Mouse (Mus musculus): ENCODE measurements around the gene Fgd4. TPM values are rescaled to one million over a fixed set of nuclear protein-coding genes. Genes with fewer than 3 reads are reported as not detected.
"Not testable (repeated sequence)": the region's sequence is repeated elsewhere in the genome, so short reads cannot be mapped to it uniquely, and the experiment has no call there.

The Fgd4 gene
- polyA plus RNA-seq, 1 experiment from 2014 or later = 27.6 TPM

GRCm38 (mm10) chr16:16535232-16535631 lies 65.1 kb downstream of the Fgd4 start:
- H3K27ac ChIP-seq (replicated peaks) = no peak overlapping the region
- no peaks in the 10 kb centered on the region for H3K27me3 ChIP-seq
- 71% methylated on average over 2 of the region's 2 CpGs for WGBS
- ATAC-seq (ENCODE audit: low FRiP score, low read depth) = no peak
- no peak overlapping the region for H3K9ac ChIP-seq (replicated peaks)
- H3K4me3 ChIP-seq = no peak overlapping the region
- H3K9me3 ChIP-seq = no peaks in the 10 kb centered on the region
- 0 out of 2 replicates have a peak, but pooled peaks cover 2% of the 10 kb centered on the region for H3K4me1 ChIP-seq
- no peak overlapping the region for H3K4me2 ChIP-seq (replicated peaks)
- H3K36me3 ChIP-seq = no peaks in the 10 kb centered on the region

- Histone ChIP-seq H3K36me3 (no peaks in the 10 kb centered on the region), H3K9me3 (no peaks in the 10 kb centered on the region), H3K4me3 (no peak overlapping the region), H3K4me2 (replicated peaks) (no peak overlapping the region), H3K9ac (replicated peaks) (no peak overlapping the region), H3K4me1 (peaks cover 33% of the 10 kb centered on the region), H3K27ac (replicated peaks) (no peak overlapping the region), H3K27me3 (no peaks in the 10 kb centered on the region)
- ATAC-seq (ENCODE audit: low FRiP score, low read depth) = peak; percentile 53
- WGBS = 61% methylated on average over 3 of the region's 3 CpGs
These were observed 72.3 kb downstream of the Fgd4 start for GRCm38 (mm10) chr16:16528014-16528413.

GRCm38 (mm10) chr16:16527267-16527666 lies 73.1 kb downstream of the Fgd4 start:
- no peak overlapping the region for H3K4me2 ChIP-seq (replicated peaks)
- H3K27me3 ChIP-seq = no peaks in the 10 kb centered on the region
- WGBS = 41% methylated on average over 8 of the region's 8 CpGs
- 0 out of 2 replicates have a peak, but pooled peaks have one; percentile 44 for ATAC-seq (ENCODE audit: low FRiP score, low read depth)
- peak overlapping the region; percentile 56 for H3K27ac ChIP-seq (replicated peaks)
- no peak overlapping the region for H3K9ac ChIP-seq (replicated peaks)
- H3K4me3 ChIP-seq = no peak overlapping the region
- H3K36me3 ChIP-seq = no peaks in the 10 kb centered on the region
- no peaks in the 10 kb centered on the region for H3K9me3 ChIP-seq
- peaks cover 33% of the 10 kb centered on the region for H3K4me1 ChIP-seq

GRCm38 (mm10) chr16:16526741-16527105 lies 73.6 kb downstream of the Fgd4 start:
- H3K9ac ChIP-seq (replicated peaks) = no peak overlapping the region
- WGBS = 61% methylated on average over 6 of the region's 6 CpGs
- H3K9me3 ChIP-seq = no peaks in the 10 kb centered on the region
- no peak overlapping the region for H3K4me3 ChIP-seq
- no peak overlapping the region for H3K4me2 ChIP-seq (replicated peaks)
- peaks cover 33% of the 10 kb centered on the region for H3K4me1 ChIP-seq
- H3K36me3 ChIP-seq = no peaks in the 10 kb centered on the region
- H3K27ac ChIP-seq (replicated peaks) = no peak overlapping the region
- no peaks in the 10 kb centered on the region for H3K27me3 ChIP-seq
- no peak for ATAC-seq (ENCODE audit: low FRiP score, low read depth)

GRCm38 (mm10) chr16:16526097-16526740 lies 74.1 kb downstream of the Fgd4 start:
- Histone ChIP-seq H3K27me3 (no peaks in the 10 kb centered on the region), H3K9me3 (no peaks in the 10 kb centered on the region), H3K4me1 (peaks cover 30% of the 10 kb centered on the region), H3K4me3 (no peak overlapping the region), H3K4me2 (replicated peaks) (no peak overlapping the region), H3K9ac (replicated peaks) (no peak overlapping the region), H3K36me3 (no peaks in the 10 kb centered on the region), H3K27ac (replicated peaks) (no peak overlapping the region)
- 47% methylated on average over 6 of the region's 6 CpGs for WGBS
- peak; percentile 35; the same call in 1 of the 2 replicates for ATAC-seq (ENCODE audit: low FRiP score, low read depth)

GRCm38 (mm10) chr16:16525266-16525904 lies 75.0 kb downstream of the Fgd4 start:
- Histone ChIP-seq H3K4me1 (peaks cover 30% of the 10 kb centered on the region), H3K27ac (replicated peaks) (no peak overlapping the region), H3K4me3 (no peak overlapping the region), H3K4me2 (replicated peaks) (no peak overlapping the region), H3K27me3 (no peaks in the 10 kb centered on the region), H3K9ac (replicated peaks) (no peak overlapping the region), H3K9me3 (no peaks in the 10 kb centered on the region), H3K36me3 (no peaks in the 10 kb centered on the region)
- ATAC-seq (ENCODE audit: low FRiP score, low read depth) = no peak
- WGBS = 57% methylated on average over 3 of the region's 3 CpGs

GRCm38 (mm10) chr16:16523632-16524031 lies 76.7 kb downstream of the Fgd4 start:
- H3K4me1 ChIP-seq = peaks cover 30% of the 10 kb centered on the region
- ATAC-seq (ENCODE audit: low FRiP score, low read depth) = no peak
- no peaks in the 10 kb centered on the region for H3K9me3 ChIP-seq
- no peaks in the 10 kb centered on the region for H3K36me3 ChIP-seq
- H3K4me2 ChIP-seq (replicated peaks) = no peak overlapping the region
- H3K27me3 ChIP-seq = no peaks in the 10 kb centered on the region
- H3K9ac ChIP-seq (replicated peaks) = no peak overlapping the region
- 83% methylated on average over 2 of the region's 2 CpGs for WGBS
- no peak overlapping the region for H3K27ac ChIP-seq (replicated peaks)
- H3K4me3 ChIP-seq = no peak overlapping the region

GRCm38 (mm10) chr16:16522869-16523268 lies 77.5 kb downstream of the Fgd4 start:
- H3K36me3 ChIP-seq; H3K4me3 ChIP-seq; H3K27ac ChIP-seq (replicated peaks); H3K4me2 ChIP-seq (replicated peaks); H3K27me3 ChIP-seq; H3K9ac ChIP-seq (replicated peaks); ATAC-seq (ENCODE audit: low FRiP score, low read depth); H3K9me3 ChIP-seq: not testable (repeated sequence)
- H3K4me1 ChIP-seq = peaks cover 27% of the 10 kb centered on the region
- 70% methylated on average over 2 of the region's 2 CpGs for WGBS

GRCm38 (mm10) chr16:16501491-16501890 lies 98.9 kb downstream of the Fgd4 start:
- Histone ChIP-seq H3K36me3 (peaks cover 23% of the 10 kb centered on the region), H3K4me1 (no peaks in the 10 kb centered on the region; the same call in 1 of the 2 replicates), H3K4me3 (no peak overlapping the region), H3K27me3 (no peaks in the 10 kb centered on the region), H3K4me2 (replicated peaks) (no peak overlapping the region), H3K9ac (replicated peaks) (no peak overlapping the region), H3K9me3 (no peaks in the 10 kb centered on the region), H3K27ac (replicated peaks) (no peak overlapping the region)
- ATAC-seq (ENCODE audit: low FRiP score, low read depth) = no peak
- WGBS = 88% methylated on average over 3 of the region's 3 CpGs

GRCm38 (mm10) chr16:16500926-16501325 lies 99.4 kb downstream of the Fgd4 start:
- Histone ChIP-seq H3K9ac (replicated peaks) (no peak overlapping the region), H3K4me1 (no peaks in the 10 kb centered on the region; the same call in 1 of the 2 replicates), H3K36me3 (peaks cover 23% of the 10 kb centered on the region), H3K27me3 (no peaks in the 10 kb centered on the region), H3K4me3 (no peak overlapping the region), H3K4me2 (replicated peaks) (no peak overlapping the region), H3K9me3 (no peaks in the 10 kb centered on the region), H3K27ac (replicated peaks) (no peak overlapping the region)
- ATAC-seq (ENCODE audit: low FRiP score, low read depth) = no peak
- WGBS = 92% methylated on average over 2 of the region's 2 CpGs

GRCm38 (mm10) chr16:16498798-16499197 lies 101.6 kb downstream of the Fgd4 start:
- H3K36me3 ChIP-seq = peaks cover 21% of the 10 kb centered on the region
- no peak overlapping the region for H3K4me3 ChIP-seq
- no peak for ATAC-seq (ENCODE audit: low FRiP score, low read depth)
- H3K27me3 ChIP-seq = no peaks in the 10 kb centered on the region
- H3K9me3 ChIP-seq = no peaks in the 10 kb centered on the region
- no peaks in the 10 kb centered on the region; the same call in 1 of the 2 replicates for H3K4me1 ChIP-seq
- H3K27ac ChIP-seq (replicated peaks) = no peak overlapping the region
- H3K9ac ChIP-seq (replicated peaks) = no peak overlapping the region
- H3K4me2 ChIP-seq (replicated peaks) = no peak overlapping the region

- Histone ChIP-seq H3K36me3 (peaks cover 17% of the 10 kb centered on the region), H3K9me3 (no peaks in the 10 kb centered on the region), H3K9ac (replicated peaks) (no peak overlapping the region), H3K27me3 (no peaks in the 10 kb centered on the region), H3K27ac (replicated peaks) (no peak overlapping the region), H3K4me1 (no peaks in the 10 kb centered on the region), H3K4me3 (no peak overlapping the region), H3K4me2 (replicated peaks) (no peak overlapping the region)
- WGBS = 86% methylated on average over 1 of the region's 1 CpGs
- no peak for ATAC-seq (ENCODE audit: low FRiP score, low read depth)
These were observed 114.8 kb downstream of the Fgd4 start for GRCm38 (mm10) chr16:16485523-16486043.

All from midbrain, embryonic 12.5 days (tissue).